Mouse (Mus musculus) heart, adult 10 weeks (tissue): ENCODE measurements around the gene Snx14. TPM values are rescaled to one million over a fixed set of nuclear protein-coding genes. Genes with fewer than 3 reads are reported as not detected.

Experiments used
- polyA plus RNA-seq: library from polyadenylated mRNA; stranded (reverse); fragments of 350-450 nt; fragmentation: Illumina TruSeq; extraction: RNeasy Lipid Tissue Mini Kit (QIAGEN cat#74804); gene quantifications from one replicate; pipeline ENCODE4 v1.2.3, GENCODE M21; 2014; ENCODE audit warnings: low read depth, low replicate concordance

Snx14 gene
- polyA plus RNA-seq, result 25.2 TPM

GRCm38 (mm10) chr9:88438555-88439237 lies at the start of gene Snx14:
Gene Snx14, minus strand, starts transcription at chr9:88438958.

GRCm38 (mm10) chr9:88482230-88482828 lies 43.6 kb upstream of the Snx14 start, which contains the start of gene Syncrip:
Gene Syncrip, minus strand, starts transcription at chr9:88482574.

GRCm38 (mm10) chr9:88326930-88327901 lies 111.5 kb downstream of the Snx14 start, which contains the start of gene Nt5e:
Gene Nt5e, plus strand, starts transcription at chr9:88327197.

Other genes starting within 250 kb of the Snx14 start
- gene Nt5e, start 111.8 kb downstream of the Snx14 start, polyA plus RNA-seq, result 17.3 TPM
- gene Gm20537, start 17.7 kb upstream of the Snx14 start, polyA plus RNA-seq, result not detected
- gene Syncrip, start 43.6 kb upstream of the Snx14 start, polyA plus RNA-seq, result 64.8 TPM
- 6.5 TPM for gene Zfp949, start 109.1 kb upstream of the Snx14 start, polyA plus RNA-seq
- gene Trim43a, start 141.9 kb upstream of the Snx14 start, polyA plus RNA-seq, result not detected